Mouse (Mus musculus): Measurements from ENCODE around the gene 1700080E11Rik. TPM values are rescaled to one million over a fixed set of nuclear protein-coding genes. Genes with fewer than 3 reads are reported as not detected.
"Not testable (repeated sequence)": the region's sequence is repeated elsewhere in the genome, so short reads cannot be mapped to it uniquely, and the experiment has no call there.

Gene 1700080E11Rik
- not detected for total RNA-seq (2021)
- long read RNA-seq, experiment 1 = 0 reads
- long read RNA-seq, experiment 2 = 0 reads

GRCm38 (mm10) chr9:105144992-105145391, at the start of gene 1700080E11Rik:
TSS of gene 1700080E11Rik (minus strand) at chr9:105145092.
- DNase-seq = no peak

GRCm38 (mm10) chr9:105186725-105187124, 41.8 kb upstream of the 1700080E11Rik start:
- DNase-seq = peak in 1 of 2 experiments; percentile 5

- DNase-seq = no peak
Measured at GRCm38 (mm10) chr9:105182392-105182791, 37.5 kb upstream of the 1700080E11Rik start.

GRCm38 (mm10) chr9:105139204-105139603, 5.7 kb downstream of the 1700080E11Rik start:
- no peak for DNase-seq

GRCm38 (mm10) chr9:105136404-105136803, 8.5 kb downstream of the 1700080E11Rik start:
- DNase-seq = no peak

GRCm38 (mm10) chr9:105134536-105134935, 10.4 kb downstream of the 1700080E11Rik start:
- no peak for DNase-seq

- DNase-seq = no peak
Measured at GRCm38 (mm10) chr9:105132002-105132367, 12.9 kb downstream of the 1700080E11Rik start.

- peak; percentile 94 to 96 for DNase-seq
Measured at GRCm38 (mm10) chr9:105131253-105132001, 13.5 kb downstream of the 1700080E11Rik start, which contains the start of gene Nudt16. TSS of gene Nudt16 (minus strand) at chr9:105131824.

- no peak for DNase-seq
Measured at GRCm38 (mm10) chr9:105130331-105130730, 14.6 kb downstream of the 1700080E11Rik start.

- DNase-seq = not testable (repeated sequence)
Measured at GRCm38 (mm10) chr9:105125206-105125605, 19.7 kb downstream of the 1700080E11Rik start.

GRCm38 (mm10) chr9:105103893-105104292, 41.0 kb downstream of the 1700080E11Rik start:
- DNase-seq = no peak

GRCm38 (mm10) chr9:105101911-105102310, 43.0 kb downstream of the 1700080E11Rik start:
- DNase-seq = no peak

- DNase-seq = no peak
Measured at GRCm38 (mm10) chr9:105100807-105101570, 43.9 kb downstream of the 1700080E11Rik start.

Other genes with a start within 250 kb of the 1700080E11Rik start
- 100 to 1,000 TPM; 193 to 216 TPM for gene Mrpl3, start 91.9 kb downstream of the 1700080E11Rik start, total RNA-seq (2021)
- gene Nudt16, start 13.3 kb downstream of the 1700080E11Rik start, total RNA-seq (2021) = 1 to 10 TPM; 6.1 to 6.4 TPM